Mouse (Mus musculus) kidney, postnatal 25 days (tissue): ENCODE measurements around the gene Taf5.

ENCODE experiments used
- DNase-seq, 2 experiments: peaks; one replicate each; pipeline ENCODE4 v3.0.0; 2021; ENCODE audit warnings: mixed read lengths in 2 of 2

Taf5 gene

DNA sequence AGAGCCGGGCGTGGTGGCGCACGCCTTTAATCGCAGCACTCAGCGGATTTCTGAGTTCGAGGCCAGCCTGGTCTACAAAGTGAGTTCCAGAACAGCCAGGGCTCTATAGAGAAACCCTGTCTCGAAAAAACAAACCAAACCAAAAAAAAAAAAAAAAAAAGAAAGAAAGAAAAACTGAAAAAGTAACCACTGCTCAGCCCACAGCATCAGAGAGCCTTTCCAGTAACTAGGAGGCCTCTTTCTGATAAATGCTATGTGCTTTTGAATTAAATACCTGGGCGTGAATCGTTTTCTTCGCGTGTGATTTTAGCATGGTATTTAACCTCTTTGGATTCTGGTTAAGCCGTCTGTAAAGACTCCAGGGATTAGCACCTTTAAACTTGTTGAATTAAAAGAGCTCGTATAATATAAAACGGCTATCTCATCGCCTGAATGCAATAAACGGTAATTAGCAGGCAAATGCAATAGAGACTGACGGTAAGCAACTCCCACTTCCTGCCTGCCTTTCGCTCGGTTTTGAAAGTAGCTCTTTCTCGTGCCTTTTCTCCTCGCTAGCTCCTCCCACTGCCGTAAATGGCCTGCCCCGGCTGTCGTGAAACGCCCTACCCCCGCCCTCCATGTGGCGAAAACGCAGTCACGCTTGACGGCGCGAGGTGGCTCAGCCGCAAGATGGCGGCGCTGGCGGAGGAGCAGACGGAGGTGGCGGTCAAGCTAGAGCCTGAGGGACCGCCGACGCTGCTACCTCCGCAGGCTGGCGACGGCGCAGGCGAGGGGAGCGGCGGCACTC lies at the start of gene Taf5:
Gene Taf5 (plus strand): TSS at position 651 of the 787 bp plus-strand sequence.
- DNase-seq: peak; percentile 97 to 98

DNA sequence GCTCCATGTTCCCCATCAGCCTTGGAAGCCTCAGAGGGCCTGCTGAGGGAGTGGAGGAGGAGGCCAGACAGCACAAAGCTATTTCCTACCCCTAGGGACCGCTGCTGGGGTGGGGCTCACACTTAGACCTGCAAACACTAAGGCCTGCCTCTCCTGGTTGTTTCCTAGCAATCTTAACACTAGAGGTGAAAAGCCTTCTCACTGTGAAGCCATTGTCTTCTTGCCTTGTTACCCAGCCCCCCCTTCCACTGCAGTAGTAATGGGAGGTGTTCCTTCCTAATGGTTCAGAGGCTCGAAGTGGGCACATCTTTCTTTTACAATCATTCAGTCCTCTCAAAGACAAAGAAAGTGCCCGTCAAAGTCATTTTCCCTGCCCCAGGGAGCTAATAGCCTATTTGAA lies 49.7 kb upstream of the Taf5 start:
- DNase-seq: no peak

DNA sequence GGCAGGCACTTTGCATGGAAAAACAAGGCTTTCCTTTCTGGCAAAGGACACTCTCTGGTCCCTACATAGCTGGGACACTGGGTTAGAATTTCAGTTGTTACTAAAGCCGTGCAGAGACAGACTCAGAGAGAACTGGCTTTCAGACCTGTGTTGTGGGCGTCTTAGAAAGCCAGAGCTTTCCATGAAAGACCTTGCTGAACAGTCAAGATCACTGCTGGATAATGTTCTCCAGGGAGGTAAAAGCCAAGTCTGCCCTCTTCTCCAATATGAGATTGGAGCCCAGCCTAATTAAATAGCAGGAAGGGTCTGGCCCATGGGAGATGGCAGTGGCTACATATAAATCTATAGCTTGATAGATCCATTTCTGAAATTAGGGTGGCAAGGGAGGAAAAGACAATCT lies 49.2 kb upstream of the Taf5 start:
- no peak for DNase-seq

DNA sequence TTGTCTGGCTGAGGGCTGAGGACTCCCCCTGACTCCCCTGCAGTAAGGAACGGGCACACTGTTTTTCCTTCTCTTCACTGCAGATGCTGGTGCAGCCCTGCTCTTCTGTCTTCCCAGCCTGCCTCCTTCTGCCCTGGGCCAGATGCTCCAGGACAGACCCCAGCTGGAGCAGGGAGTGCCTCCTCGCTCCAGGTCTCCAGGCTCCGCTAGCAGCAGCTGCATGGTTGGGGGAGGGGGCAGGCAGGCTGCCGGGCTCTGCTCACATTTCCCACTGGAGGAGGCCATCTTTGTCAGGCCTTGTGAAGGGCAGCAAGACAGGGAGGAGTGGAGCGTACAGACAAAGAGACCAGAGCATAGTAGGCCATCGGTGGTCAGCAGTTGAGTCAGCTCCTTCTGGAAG lies 48.2 kb upstream of the Taf5 start:
- DNase-seq: no peak

DNA sequence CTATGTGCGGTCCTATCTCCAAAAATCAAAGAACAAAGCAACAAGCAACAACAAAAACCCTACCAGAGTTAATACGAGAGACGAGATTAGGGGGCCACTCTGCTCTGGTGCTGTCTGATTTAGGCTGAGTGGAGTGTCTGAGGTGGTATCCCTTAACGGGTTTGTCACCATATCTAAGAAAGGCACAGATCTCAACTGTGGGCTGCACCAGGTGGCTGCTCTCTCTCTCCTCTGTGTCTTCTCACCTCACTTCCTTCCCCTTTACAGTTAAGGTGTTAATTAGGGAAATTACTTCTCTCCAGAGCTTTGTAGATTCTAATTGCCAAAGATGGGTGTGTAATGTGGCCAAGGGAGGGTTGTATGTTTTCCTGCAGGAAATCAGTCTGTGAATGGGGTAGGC lies 44.8 kb upstream of the Taf5 start:
- DNase-seq: no peak

DNA sequence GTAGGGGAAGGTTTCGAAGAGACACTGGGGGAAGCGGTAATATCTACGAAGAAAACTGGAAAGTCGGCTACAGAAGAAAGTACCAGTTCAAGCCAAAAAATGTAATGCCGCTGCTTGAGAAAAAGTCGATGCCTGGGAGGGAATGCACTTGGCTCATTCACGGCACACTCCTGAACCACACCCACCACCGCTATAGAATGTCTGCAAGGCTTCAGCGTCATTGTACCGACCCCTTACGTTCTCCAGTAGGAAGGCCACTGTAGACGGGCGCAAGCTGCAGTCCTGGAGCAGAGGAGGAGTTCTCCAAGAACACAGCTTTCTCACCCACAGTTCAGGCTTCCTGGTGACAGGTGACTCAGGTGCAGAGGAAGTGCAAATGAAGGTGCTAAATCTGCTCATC lies 44.0 kb upstream of the Taf5 start:
- no peak for DNase-seq

DNA sequence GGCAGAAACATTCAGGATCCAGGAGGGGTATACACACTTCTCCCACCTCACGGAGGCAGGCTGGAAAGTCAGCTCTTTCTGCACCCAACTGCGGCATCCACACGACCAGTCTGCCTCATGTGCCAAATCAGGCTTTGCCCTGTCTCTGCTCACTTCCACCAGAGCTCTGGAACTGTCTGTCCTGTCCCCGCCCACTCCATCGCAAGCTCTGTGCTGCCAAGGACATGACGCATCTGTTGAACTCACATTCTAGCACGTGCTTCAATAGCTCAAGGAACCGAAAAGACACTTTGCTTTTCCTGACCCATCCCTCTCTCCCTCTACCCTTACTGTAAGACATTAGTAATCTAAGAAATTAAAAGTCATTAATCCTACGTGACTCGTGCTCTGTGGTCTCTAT lies 42.6 kb upstream of the Taf5 start:
- DNase-seq: no peak

DNA sequence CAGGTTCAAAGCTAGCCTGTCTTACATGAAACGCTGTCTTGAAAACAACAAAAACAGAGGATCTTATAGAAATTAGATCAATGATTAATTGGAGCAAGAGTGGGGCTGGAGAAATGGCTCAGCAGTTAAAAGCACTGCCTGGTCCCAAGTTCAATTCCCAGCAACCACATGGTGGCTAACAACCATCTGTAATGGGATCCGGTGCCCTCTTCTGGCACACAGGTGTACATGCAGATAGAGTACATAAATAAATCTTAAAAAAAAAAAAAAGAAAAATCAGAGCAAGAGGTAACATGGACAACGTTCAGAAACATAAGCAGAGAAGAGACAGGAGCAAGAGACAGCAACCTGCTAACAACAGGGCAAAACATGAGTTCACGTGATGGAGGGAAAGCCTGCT lies 41.0 kb upstream of the Taf5 start:
- no peak for DNase-seq

DNA sequence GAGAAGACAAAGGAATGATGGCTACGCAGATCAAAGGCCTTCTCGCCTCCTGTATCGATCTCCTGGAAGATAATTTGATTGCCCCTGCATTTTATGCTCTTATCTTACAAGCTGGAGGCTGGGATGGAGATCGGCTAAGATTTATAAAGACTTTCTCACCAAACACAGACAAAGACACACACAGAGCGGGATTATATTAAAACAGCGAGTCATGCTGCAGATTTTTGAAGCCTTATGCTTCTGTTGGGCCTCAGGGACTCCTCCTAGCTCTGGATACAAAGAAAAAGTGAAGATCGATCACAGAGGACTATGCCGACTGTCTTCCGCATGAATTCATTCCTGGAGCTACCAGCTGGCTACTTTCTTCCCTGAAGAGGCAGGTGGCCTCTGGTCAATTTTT lies 37.8 kb upstream of the Taf5 start:
- DNase-seq: no peak

DNA sequence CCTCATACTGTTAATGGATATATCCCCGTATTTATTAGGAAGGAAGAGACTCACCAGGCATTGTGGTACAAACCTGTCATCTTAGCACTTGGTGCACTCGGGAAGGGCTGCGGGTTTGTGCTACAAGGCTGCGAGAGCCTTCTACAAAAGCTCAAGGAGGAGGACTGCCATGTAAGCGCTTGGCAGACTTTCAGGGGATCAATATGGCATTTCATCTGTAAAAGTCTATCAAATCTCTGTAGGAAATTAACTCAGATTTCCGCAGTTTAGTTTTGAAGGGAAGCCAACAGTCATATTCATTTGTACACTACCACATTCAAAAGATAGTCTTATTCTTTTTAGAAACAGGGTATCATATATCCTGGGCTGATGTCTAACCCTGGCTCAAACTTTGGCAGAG lies 35.8 kb upstream of the Taf5 start:
- DNase-seq: no peak

DNA sequence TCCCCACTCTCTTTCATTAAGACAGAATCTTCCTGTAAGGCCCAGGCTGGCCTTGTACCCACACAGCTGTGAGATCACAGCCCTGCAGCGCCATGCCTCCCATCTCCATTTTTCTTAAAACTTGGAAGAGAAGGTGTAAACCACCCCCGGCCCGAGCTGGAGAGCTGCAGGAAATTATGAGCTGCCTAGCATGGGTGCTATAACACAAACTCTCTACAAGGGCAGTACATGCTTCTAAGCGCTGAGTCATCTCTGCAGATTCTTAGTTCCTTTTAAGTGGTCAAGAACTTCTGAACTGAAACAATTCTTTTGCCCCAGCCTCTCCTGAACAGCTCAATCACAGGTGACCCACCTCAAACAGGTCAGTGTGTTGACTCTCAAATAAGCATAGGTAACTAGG lies 32.6 kb upstream of the Taf5 start:
- no peak for DNase-seq

DNA sequence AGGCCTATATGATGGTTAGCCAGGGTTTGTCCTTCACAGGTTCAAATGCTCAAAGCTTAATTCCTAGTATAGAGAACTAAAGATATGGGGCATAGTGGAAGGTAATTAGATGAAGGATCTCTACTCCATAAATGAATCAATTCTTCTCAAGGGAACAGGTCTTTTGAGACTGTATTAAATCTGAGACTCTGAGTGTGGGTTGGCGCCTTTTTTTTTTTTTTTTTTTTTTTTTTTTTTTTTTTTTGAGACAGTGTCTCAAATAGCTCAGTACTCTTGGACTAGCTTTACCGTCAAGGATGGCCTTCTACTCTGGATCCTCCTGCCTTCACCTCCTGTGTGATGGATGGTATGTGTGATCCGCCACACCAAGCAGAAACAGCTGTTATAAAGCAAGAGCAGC lies 30.9 kb upstream of the Taf5 start:
- DNase-seq: no peak

DNA sequence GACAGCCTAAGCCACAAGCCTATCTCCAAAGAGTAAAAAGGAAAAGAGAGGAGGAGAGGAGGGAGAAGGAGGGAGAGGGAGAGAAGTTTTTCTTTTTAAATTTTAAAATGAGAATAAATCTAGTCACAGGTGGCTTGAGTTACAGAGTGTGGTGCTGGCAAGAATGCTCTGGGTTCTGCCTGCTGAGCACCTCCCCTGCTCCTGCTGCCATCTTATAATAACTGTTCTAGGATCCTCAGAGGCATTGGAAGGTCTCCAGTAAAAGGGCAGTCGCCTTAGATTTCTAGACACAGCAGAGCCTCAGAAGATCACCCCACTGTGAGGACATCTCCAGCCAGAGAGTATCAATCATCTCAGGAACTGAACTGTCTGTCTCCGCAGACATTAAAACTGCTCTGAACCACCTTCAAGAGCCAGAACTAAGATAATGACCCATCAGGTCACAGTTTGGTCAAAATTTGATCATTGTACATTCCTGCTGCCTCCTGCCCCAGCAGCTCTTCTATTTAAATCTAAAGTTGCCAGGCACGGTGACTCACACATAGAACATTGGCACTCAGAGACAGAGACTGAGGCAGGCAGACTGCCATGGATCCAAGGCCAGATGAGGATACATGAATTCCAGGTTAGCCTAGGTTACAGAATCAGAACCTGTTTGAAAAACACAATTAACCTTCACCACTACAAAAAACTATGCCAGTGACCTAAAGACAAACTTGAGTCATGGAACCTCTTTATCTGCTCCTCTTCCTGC lies 26.6 kb upstream of the Taf5 start:
- DNase-seq: no peak

DNA sequence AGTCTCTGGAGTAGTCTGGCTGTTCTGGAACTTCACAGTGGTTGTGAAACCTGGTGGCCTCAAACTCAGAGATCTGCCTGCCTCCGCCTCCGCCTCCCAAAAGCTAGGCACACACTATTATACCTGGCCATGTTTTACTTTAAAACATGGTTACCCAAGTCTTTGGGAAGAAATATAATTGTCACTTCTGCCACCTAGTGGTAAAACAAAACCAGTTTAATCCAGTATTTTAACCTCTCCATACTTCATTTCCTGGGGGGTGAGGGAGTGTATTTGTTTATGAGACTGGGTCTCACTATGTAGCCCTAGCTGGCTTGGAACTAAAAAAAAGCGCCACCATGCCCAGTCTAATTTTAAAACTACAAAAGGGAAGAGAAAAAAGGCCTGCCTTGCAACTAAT lies 23.9 kb upstream of the Taf5 start:
- DNase-seq: no peak

DNA sequence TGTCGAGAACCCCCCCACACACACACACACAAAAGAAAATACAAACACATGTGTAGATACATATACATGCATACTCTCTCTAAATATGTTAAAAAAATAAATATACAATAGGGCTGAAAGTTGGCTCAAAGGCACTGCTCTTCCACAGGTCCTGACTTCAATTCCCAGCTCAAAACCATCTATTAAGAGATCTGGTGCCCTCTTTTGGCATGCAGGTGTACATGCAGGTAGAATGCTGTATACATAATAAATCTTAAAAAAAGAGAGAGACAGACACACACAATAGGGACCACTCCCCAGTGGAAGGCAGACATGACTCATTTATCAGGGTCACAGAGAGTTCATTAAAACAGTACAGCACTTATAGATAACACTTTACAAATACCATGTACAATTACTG lies 21.2 kb upstream of the Taf5 start:
- no peak for DNase-seq

DNA sequence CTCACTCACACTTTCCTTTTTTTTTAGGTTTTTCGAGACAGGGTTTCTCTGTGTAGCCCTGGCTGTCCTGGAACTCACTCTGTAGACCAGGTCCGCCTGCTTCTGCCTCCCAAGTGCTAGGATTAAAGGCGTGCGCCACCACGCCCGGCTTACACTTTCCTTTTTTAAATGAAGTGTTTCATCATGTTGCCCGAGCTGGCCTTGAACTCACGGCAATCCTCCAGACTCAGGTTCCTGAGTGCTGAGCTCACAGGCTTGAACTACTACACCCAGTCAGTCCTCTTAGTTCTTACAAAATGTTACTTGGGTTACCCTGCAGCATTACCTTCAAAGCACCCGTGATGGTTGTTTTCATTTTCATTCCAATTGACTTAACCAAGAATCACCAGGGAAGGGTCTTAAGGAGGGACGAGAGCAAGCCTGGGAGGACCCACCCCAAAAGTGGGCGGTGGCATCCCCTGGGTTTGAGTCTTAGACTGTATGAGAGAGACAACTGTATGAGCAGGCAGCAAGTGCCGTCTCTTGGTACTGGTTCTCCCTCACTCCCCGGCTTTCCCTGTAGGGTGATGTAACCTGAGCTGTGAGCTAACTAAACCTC lies 20.2 kb upstream of the Taf5 start:
- DNase-seq: no peak

DNA sequence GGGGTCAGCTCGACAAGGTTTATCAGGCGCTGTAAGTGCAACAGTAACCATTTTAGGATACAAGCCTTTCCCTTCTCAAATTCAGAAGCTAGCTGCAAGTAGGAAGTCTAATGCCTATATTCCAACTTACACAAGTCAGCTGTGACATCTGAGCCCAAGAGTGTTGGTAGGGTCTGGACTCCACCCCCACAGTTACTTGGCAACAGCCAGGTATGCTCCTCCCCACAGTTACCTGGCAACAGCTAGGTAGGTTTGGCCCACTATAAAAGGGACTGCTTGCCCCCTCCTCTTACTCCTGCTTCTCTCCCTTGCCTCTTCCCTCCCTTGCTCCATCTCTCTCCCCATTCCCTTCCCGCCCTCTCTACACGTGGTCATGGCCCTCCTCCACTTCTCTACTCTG lies 18.5 kb upstream of the Taf5 start:
- no peak for DNase-seq

DNA sequence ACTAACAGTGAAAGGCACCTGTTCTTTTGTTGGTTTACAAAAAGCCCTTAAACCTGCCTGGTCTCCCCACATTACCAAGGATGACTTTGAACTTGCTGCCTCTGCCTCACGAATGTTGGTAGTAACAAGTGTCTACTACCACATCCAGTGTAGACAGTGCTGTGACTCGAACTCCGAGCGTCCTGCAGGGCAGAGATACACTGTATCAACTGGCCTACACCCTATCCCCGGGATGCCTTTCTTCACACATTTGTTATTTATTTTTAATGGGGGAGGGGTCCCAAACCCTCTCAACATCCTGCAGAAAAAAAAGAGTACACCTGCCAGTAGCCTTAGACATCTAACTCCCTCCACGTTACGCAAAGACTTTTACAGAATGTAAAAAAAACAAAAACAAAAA lies 17.7 kb upstream of the Taf5 start:
- no peak for DNase-seq

DNA sequence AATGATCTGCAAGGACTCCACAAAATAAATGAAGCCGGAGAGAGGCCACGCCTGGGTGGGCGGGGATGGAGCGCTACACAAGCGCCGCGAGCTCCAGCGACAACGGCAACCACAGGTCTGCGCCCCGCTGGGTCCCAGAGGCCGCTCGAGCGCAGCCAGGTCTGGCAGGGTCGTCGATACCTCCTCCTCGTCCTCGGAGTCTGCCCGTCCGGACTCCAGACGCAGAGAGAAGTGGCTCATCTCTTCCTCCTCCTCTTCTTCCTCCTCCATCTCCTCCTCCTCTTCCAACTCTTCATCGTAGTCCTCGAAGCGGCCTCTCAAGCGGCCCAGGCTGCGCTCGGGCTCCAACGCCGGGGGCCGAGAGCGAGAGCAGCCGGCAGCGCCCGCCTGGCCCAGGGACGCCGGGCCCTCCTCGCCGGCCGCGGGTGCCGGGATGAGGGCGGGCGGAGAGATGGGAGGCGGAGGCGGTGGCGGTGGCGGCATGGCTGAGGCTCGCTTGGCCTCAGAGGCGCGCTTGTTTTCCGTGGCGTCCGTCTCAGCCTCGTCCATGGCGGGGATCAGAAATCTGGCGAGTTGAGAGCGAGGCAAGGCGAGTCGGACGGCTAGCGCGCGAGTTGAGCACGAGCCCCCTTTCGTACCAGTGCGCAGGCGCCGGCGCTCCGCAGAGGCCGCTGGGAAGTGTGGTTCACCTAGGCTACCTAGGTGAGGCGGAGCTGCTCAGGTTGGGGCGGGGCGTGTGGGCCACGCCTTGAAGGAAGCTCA lies 17.1 kb upstream of the Taf5 start, which contains the start of gene Pcgf6:
Gene Pcgf6 (minus strand): TSS at position 636 of the 762 bp plus-strand sequence.
- DNase-seq: peak; percentile 84 to 94

DNA sequence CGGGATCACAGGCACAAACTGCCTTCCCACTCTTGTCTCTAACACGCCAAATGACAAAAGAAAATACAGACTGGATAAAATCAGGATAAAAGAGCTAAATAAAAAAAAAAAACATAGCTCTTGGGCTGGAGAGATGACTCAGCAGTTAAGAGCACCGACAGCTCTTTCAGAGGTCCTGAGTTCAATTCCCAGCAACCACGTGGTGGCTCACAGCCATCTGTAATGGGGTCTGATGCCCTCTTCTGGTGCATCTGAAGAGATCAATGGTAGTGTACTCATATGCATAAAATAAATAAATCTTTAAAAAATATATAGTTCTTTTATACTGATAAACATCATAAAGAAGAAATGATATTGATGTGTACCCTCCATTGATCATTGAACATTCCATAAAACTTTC lies 14.6 kb upstream of the Taf5 start:
- no peak for DNase-seq

DNA sequence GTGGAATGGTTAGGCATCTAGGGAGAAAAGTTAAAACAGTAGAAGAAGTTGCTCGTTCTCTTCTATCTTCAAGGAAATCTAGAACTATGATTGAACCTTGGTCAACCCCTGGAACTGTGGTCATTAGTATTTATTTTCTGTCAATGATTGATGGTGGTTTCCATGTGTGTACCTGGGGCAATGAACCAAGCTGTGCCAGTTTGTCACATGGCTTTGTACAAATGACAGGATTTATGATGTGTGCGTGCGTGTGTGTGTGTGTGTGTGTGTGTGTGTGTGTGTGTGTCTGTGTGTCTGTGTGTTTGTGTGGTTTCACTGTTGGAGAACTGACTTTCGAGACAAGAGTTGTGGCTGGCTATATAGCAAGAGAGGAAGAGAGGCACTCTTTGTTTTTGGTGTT lies 14.1 kb upstream of the Taf5 start:
- peak; percentile 58 to 76 for DNase-seq

DNA sequence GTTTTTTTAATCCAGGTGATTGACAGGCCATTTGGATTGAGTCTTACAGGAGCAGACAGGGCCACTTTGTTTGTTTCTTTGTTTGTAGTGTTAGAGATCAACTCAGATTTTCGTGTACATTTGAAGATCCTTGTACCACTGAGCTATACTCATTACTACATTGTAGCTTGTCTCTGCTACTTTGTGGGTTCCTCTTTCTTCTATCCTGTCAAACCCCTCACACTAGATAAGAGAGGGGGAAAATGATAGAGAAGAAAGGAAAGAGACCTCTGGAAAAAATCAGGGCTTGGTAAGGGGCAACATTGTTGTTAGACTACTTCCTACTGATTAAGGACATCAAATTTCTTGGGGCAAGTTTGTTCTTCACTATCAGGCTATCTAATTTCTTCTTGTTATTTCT lies 9.9 kb upstream of the Taf5 start:
- no peak for DNase-seq

DNA sequence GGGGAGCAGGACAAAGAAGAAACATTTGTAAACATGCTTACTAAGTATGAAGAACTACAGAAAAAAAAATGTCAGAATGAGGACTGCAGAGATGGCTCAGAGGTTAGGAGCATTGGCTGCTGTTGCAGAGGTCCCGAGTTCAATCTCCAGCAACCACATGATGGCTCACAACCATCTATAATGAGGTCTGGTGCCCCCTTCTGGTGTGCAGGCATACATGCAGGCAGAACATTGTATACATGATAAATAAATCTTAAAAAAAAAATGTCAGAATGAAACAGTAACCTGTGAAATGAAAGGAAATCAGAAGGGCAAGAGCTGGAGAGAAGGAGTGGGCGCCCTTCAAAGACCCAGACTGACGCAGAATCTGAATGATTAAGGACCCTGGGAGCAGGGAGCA lies 1.7 kb upstream of the Taf5 start:
- no peak for DNase-seq
